Mouse (Mus musculus) right cerebral cortex, postnatal 25 days (tissue): ENCODE data around the gene Nipal1.

Source experiments
- DNase-seq: peaks from one replicate; pipeline ENCODE4 v3.0.0; 2022

Gene Nipal1

DNA sequence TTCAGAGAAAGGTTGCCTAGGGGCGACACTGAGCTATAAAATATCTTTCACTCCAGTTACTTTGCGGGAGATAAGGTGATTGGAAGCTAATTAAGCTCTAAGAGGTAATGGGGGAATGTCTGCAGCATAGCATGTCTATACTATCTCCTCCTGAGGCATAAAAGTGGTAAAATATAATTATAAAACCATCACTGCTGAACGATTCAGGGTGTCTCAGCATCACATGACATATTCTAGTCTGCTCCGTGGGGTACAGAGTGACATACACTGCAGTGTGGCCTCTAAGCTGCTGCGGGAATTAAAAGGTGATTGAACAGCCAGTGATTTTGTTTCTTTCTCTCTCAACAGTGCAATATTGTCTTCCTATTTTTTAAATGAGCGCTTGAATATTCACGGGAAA, 18.8 kb downstream of the Nipal1 start:
- DNase-seq: no peak

DNA sequence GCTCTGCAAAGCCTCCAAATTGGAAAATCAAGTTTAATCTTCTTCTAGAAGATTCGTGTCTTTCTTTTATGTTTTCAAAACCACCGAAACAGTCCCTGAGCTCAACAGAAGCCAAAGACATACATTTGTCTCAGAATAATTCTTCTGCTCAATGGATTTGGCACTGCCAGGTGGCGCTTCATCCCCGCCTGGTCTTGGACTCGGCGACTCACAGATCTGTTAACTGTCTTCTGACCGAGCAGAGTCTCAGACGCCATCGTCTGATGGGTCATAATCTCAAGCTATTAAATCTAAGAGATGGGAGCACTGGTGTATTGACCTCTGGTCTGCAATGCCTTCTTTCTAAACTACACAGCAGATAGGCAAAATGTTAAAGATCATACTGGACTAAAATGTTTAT, 20.8 kb downstream of the Nipal1 start:
- no peak for DNase-seq

DNA sequence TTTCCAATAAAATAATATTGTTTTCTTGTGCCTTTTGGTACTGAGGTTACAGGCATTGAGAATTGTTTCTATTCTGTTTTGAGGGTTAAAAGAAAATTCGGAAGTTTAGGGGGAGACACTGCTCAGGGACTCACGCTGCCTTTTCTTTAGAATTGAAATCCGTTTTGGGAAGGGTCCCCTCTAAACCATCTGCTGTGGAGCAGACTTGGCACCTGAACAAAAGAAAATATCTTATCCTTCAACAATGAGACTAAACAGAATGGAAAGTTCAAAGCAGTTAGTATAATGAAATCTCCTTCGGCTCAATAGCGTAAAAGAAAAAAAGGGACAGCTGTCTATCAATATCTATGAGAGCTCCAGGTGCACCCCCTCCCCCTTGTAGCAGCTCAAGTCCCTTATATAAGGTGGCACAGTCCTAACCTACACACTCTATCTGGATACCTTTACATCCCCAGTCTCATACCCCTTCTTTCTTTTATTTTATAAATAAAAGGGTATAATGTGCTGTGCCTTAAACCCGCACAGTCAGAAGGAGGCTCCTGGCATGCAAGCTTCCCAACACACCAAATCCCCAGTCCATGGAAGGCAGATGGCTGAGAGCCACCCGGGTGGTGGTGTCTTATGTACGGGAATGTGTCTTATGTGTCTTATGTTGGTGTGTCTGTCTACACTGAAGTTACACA, 23.6 kb downstream of the Nipal1 start:
- DNase-seq: no peak

DNA sequence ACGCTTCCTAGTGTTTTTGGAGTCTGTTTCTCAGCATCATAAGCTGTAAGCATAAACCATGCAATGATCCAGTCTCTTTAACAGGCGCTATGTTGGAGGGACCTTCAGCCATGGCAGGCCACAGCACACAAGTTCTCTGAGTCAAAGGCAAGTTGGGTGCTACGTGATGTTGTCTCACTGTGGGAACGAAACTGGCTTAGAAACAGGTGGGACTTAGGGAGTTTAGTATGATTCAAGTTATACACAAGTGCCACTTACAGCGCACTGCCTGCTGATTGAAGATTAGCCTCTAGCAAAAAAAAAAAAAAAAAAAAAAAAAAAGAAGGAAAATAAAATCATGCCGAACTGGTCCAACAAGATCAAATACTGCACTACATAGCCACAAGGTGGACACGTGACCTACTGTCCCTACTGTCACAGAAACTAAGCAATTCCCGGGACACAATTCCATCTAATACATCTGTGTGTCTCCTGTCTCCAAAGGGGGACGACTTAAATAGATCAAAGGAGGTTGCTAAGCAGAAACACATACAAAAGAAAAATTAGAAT, 27.5 kb downstream of the Nipal1 start:
- DNase-seq: no peak

DNA sequence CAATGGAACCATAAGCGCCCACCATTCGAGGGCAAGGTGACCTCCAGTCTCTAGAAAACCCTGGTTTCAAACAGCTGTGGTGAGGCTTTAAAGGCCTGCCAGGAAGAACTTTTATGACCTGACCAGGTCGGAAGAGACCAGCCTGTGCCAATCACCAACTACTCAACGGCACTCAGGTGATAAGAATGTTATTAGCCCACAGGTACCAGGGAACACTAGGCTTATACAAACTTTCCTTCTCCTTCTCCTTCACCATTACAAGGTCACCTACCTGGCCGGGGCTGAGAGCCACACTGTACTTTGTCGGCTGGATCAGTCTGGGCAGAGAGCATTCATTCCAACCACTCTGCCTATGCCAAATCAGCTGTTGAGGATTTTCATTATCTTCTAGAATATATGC, 33.9 kb downstream of the Nipal1 start:
- DNase-seq: no peak

DNA sequence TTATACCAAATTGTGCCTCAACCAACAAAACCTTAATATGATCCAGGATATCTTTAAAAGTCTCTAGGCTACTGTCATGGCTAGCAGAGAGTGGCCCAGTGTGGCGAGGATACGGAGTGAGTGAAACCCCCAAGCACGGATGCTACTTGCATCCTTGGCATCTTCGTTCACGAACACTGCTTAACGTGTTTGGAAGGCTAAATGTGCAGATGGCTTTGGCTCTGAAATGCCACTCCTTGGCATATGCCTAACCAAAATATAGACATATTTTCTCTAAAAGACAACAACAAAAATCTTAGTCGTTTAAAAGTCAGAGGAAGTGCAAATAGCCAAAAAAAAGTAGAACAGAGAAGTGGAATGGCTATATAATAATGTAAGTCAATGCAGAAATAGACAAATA, 42.0 kb downstream of the Nipal1 start:
- no peak for DNase-seq

DNA sequence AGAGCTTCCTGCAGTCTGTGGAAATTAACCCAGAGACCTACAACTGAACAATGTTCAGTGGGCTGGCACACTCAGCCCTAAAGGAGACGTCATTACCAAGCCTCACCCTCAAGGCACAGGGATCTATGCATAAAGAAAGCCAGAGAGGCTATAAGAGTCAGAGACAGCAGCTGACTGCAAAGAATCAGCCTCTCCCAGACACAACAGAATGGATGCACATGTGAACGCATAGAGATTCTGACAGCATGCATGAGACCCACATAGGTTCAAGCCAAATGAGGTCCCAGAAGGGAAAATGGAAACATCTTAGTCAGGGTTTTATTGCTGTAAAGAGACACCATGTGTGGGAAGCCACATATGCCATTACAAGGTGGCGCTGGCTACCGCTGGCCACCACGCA, 42.9 kb downstream of the Nipal1 start:
- DNase-seq: no peak

DNA sequence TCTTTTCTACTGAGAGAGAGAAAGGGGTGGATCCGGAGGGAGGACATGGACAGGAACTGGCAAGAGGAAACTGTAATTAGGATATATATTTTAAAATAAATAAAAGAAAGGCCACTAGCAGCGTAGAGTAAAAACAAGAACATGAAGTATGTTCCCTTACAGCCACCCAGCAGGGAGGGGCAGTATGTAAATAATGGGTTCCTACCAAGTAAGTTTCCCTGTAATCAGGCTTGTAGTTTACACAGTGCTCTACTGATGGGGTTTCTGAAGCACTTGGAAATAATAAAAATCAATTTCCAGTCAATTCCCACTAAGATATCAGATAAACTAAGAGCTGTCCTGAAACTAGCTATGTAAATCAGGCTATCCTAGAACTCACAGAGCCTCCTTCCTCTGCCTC, 47.1 kb downstream of the Nipal1 start:
- no peak for DNase-seq

DNA sequence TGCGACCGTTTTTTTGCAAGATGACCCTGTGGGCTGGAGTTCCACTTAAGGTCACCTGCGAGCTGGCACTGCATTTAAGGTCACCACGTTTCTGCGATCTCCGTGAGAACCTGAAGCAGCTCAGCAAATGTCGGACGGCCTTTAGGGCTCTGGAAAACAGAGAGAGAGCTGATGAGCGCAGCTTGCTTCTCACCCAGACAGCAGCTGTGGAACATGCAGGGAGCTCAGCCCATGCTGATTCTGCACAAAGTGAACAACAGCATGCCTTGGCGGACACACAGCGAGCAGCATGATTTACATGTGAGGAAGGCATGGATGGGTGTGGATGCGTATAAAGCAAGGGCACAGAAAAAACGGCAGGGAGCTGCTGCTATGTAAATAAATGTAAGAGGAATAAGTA, 48.9 kb downstream of the Nipal1 start:
- peak; percentile 25 for DNase-seq

DNA sequence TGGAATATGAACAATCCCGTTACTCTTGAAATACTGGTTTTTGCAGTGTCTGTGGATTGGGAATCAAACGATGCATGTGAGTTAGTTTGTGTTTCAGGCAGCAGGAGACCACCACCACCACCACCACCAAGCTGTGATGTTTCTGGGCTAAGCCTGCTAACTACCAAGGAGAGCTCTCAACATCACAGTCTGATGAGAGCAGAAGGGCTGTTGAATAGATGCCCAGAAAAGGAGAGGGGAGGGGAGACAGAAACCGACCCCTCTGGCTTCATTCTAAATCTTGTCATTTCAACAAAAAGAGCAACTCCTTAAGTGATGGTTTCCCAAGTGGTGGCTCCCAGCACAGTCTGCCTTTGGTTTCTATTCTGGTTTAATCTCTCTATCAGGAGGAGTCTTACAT, 50.7 kb downstream of the Nipal1 start:
- DNase-seq: no peak

DNA sequence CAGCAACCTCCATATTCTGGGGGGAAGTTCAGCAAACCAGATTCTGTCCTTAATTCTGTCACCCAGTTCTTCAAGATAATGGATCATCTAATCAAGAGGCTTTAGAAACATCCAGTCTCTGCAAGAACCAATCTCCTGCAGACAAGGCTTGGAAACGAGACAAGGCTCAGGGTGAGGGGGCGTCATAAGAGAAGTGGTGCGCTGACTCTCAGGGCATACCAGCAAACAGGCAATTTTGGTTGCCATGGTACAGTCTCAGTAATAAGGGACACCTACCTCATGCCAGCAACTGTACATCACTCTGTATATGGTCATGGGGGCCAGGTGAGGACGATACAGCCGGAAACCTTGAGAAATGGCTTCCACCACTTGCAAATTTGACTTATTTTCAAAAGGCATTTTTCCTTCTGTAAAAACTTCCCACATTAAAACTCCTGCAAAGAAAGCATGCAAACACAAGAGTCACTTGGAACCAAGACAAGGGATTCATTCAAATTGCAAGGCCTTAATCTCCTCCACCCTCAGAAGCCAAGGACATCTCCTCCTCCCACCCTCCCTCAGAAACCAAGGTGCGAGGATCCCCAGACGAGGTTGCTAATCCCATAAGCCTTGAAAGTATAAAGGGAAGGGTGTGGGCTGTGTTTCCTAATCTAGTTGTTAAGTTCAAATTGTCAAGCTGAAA, 51.4 kb downstream of the Nipal1 start:
- DNase-seq: no peak

DNA sequence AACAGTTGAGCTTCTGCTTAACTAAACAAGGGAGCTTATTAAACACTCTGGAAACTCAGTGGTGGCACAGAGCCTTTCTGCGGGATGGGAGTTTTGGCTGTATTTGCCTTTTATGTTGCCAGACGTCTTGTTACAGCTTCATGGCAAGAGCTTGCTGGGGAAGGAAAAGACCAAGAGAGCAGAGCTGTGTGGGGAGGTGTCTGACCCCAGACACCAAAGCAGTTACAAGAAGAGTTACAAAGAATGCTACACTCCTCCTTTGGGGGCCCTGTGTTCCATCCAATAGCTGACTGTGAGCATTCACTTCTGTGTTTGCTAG, 51.9 kb downstream of the Nipal1 start:
- no peak for DNase-seq

DNA sequence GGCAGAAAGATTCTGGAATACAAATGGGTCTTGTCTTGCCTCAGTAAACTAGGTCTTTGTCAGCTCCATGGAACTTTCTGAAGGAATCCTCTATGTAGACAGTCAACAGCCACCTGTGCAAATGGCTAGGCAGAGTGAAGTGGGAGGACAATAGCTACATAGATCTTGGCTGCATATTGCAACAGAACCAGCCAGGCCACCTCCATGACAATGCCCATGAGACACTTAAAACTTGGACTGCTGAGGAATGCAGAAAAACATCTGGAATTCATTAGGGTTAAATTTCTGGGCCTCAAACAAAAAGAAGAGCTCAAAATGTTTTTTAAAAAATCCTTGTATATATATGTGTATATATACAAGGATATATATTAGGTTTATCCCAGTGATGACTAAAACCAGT, 54.6 kb downstream of the Nipal1 start:
- DNase-seq: no peak

DNA sequence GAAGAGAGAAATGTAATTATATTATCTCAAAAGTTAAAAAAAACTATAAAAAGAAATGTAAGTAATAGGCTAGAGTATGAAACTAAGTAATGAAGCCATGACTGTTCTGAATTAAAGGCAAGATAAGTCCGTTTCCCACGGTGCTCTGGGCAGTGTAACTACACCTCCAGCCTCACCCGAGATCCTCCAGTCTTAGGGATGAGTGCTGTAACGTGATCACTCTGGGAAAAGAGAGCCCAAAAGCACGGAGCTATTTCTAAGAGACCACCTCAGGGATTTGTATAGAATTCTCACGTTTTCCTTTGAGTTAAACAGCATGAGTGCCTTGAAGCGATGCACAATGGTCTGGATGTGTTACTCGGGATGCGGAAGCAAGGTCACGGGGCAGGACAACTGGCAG, 58.5 kb downstream of the Nipal1 start:
- DNase-seq: no peak

DNA sequence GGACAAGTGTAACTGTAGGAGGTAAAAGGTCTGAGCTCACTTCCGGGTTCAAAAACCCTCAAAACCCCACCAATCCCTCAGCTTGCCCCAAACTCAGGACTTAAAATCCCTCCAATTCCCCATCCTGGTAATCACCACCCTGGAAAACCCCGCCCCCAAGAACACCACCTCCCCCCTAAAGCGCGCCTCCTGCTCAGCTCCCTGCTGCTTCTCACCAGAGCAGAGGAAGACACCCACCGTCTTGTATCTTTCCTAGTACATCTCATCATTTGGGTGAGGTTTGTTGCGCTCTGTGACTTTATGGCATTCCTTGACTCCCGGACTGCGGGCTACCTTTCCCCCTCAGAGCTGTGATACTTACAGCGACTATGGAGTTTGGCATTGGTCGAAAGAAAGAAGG, 59.1 kb downstream of the Nipal1 start:
- no peak for DNase-seq

DNA sequence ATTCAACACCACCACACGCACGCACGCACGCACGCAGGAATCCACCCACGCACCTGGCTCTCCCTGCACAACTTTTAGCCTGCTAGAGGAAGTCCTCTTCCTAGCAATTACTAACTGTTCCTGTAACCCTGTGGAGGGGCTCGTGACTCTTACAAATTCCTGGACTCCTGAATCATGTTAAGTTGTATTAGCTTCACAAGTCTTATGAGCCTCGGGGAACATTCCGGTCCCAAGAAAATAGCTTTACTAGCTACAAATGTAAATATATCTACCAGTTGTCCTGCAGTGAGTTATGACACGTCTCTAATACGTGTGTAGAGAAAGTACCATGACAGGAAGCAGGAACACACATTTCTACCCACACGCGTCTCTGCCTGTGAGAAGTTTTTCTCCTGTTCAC, 61.9 kb downstream of the Nipal1 start:
- DNase-seq: no peak

DNA sequence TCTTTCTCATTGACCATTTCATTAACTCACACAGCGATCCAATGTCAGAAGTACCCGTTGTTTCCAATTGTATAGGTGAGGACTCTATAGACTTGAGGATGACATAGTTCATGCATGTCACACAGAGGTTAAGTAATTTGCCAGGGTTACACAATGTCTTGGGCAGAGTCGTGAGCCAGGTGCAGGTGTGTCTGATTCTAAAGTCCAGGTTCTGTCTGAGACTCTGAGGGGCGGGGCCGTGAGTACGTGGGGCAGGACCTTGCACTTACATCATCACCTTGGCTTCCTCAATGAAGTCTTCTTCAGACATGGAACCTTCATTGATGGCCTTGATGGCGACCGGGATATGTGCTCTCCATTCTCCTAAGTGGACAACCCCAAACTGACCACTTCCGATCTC, 62.4 kb downstream of the Nipal1 start:
- DNase-seq: no peak

DNA sequence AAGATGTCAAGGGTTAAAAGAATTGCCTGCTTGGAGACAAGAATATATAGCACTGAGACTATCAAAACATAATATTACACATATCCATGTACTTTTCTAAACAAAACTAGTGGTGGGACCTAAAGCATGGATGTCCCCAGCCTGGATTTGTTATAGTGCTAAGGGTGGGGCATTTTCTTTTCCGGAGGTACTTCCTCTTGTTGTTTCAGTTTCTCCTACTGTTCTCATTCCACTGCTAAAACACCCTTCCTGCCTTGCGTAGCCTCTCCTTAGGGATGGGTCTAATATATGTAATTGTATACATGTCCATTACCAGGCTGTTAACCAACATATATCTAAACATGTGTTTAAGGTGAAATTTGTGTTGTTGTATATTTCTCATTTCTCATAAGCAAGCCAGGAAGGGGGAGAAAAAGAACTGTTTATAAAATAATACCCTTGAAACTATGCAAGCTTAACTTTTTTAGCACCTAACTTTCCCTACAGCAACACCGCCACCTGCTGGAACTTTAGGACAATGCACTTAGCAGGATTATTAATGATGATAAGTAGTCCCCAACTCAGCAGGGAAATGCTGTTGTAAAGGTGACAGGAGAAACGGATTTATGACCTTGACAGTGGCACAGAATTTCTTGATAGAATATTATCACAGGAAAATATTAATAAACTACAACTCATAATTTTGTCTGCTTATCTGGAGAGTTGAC, 63.1 kb downstream of the Nipal1 start:
- DNase-seq: peak; percentile 28

DNA sequence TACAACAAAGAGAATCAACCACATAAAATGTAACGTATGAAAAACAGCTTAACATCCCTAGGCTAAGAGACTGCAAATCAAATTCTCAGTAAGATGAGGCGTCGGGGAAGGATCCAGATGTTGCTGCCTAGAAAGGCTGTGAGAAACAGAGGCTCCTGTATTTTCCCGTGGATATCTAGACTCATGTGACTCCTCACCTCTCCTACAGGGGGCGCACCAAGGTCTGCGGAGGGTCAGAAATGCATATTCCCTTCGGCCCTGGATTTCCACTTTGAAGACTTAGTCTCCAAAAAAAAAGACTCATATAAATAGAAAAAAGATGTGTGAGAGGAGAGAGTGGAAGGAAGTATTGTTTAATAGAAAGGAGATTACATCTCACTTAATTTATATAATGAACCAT, 73.0 kb downstream of the Nipal1 start:
- no peak for DNase-seq
